Mouse (Mus musculus): Measurements from ENCODE around the gene Syn3. TPM values are rescaled to one million over a fixed set of nuclear protein-coding genes. Genes with fewer than 3 reads are reported as not detected.
A peak's percentile ranks its signal among the peaks of the same experiment; 100 is the strongest.

Gene Syn3
- total and polyA plus RNA-seq, 2 experiments from 2014 or later = 22.0 to 67.0 TPM

DNA sequence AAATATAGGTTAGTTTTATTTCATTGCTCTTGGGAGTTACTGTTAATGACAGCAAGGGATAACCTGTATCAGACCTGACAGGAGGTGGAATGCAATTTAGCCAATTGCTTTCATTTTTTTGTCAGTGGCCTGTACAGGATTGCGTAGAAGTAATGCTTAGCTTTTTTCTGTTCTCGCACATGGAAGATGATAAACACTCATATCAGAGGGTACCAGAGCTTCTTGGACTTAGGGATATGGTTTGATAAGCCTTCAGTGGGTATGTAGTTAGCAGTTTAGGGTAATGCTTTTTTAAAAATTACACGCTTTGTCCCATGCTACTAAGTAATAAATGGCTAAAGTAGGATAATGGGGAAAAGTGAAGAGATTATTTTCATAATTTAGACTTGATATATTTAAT, 472.3 kb downstream of the Syn3 start:
- ATAC-seq (ENCODE audit: low FRiP score) (no peak), DNase-seq (ENCODE audit: low spot score) (no peak)
- H3K27ac ChIP-seq (ENCODE audit: low read depth, low read length) = no peak overlapping the region
- H3K27me3 ChIP-seq (ENCODE audit: insufficient read depth, low read length) = no peaks in the 10 kb centered on the region
- no peak for TF ChIP-seq CTCF (IDR thresholded peaks at IDR 0.05)
- no peaks in the 10 kb centered on the region for H3K9me3 ChIP-seq (ENCODE audit: low read length)
- H3K4me3 ChIP-seq (ENCODE audit: low read depth, low read length) = no peak overlapping the region
- no peaks in the 10 kb centered on the region; the same call in 1 of the 2 replicates for H3K36me3 ChIP-seq (ENCODE audit: insufficient read depth, low read length)
- no peaks in the 10 kb centered on the region for H3K4me1 ChIP-seq (ENCODE audit: insufficient read depth, low read length)
- WGBS = 84% methylated on average over 3 of the region's 3 CpGs
- no peak overlapping the region for H3K9ac ChIP-seq (replicated peaks; ENCODE audit: low read length, poor library complexity, severe bottlenecking)
- no peak overlapping the region for H3K4me2 ChIP-seq (ENCODE audit: low read depth, low read length, poor library complexity, severe bottlenecking)

DNA sequence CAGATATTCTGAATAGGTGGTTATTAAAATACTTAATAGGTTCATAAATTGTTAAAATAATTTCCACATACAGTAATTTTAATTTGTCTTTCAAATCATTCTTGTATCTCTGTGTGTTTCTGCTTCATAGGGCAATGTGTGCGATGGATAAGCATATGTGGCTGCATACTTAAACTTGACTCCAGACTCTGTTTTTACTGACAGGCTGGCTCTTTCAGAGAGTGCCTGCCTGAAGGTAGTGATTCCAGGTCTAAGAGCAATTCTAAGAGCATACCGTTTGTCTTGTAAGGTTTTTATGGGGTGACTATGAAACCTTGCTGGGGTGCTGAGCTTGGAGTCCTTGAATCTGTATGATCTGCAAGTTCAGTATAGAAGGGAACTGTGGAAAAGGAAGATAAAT, 472.8 kb downstream of the Syn3 start:
- Histone ChIP-seq H3K9me3 (ENCODE audit: low read length) (no peaks in the 10 kb centered on the region), H3K9ac (replicated peaks; ENCODE audit: low read length, poor library complexity, severe bottlenecking) (no peak overlapping the region), H3K27me3 (ENCODE audit: insufficient read depth, low read length) (no peaks in the 10 kb centered on the region), H3K4me1 (ENCODE audit: insufficient read depth, low read length) (no peaks in the 10 kb centered on the region), H3K36me3 (ENCODE audit: insufficient read depth, low read length) (no peaks in the 10 kb centered on the region; the same call in 1 of the 2 replicates), H3K4me3 (ENCODE audit: low read depth, low read length) (no peak overlapping the region), H3K27ac (ENCODE audit: low read depth, low read length) (no peak overlapping the region), H3K4me2 (ENCODE audit: low read depth, low read length, poor library complexity, severe bottlenecking) (no peak overlapping the region)
- ATAC-seq (ENCODE audit: low FRiP score) = no peak
- no peak for TF ChIP-seq CTCF (IDR thresholded peaks at IDR 0.05)
- no peak for DNase-seq (ENCODE audit: low spot score)
- 86% methylated on average over 2 of the region's 2 CpGs for WGBS

DNA sequence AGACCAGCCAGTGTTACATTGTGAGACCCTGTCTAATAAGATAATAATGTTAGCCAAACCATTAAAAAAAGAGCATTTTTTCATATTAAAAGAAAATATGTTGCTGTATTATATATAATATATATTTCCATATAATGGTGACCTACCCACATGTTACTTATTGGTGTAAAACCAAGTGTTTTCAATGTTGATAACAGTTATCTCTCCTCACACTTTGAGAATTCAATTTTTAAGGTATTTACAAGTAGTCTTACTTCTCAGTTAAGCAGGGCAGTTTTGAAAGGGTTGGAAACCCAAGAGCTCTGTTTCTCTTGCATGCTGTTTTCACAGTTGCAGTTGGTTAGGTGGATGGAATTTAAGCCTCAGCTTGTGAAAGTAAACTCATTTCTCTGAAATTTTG, 475.5 kb downstream of the Syn3 start:
- Histone ChIP-seq H3K4me2 (ENCODE audit: low read depth, low read length, poor library complexity, severe bottlenecking) (no peak overlapping the region), H3K27me3 (ENCODE audit: insufficient read depth, low read length) (no peaks in the 10 kb centered on the region), H3K9ac (replicated peaks; ENCODE audit: low read length, poor library complexity, severe bottlenecking) (no peak overlapping the region), H3K9me3 (ENCODE audit: low read length) (no peaks in the 10 kb centered on the region), H3K36me3 (ENCODE audit: insufficient read depth, low read length) (no peaks in the 10 kb centered on the region), H3K27ac (ENCODE audit: low read depth, low read length) (no peak overlapping the region), H3K4me3 (ENCODE audit: low read depth, low read length) (no peak overlapping the region), H3K4me1 (ENCODE audit: insufficient read depth, low read length) (no peaks in the 10 kb centered on the region)
- no peak for TF ChIP-seq CTCF (IDR thresholded peaks at IDR 0.05)
- ATAC-seq (ENCODE audit: low FRiP score) (no peak), DNase-seq (ENCODE audit: low spot score) (no peak)

DNA sequence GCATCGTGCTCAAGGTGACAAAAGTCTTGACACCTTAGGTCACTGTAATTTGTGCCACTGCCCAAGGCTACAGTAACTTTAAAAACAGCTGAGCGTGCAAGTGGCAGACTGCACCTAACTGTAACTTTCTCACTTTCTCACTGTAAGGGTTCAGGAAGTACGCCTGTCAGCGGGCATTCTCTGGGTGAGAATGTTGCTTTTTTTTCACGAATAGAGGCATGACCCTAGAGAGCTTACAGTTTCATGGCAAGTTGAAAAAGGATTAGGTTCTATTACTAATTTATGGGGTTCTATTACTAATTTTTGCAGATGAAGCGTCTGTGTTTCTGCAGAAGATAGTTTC, 476.3 kb downstream of the Syn3 start:
- H3K9me3 ChIP-seq (ENCODE audit: low read length) = no peaks in the 10 kb centered on the region
- DNase-seq (ENCODE audit: low spot score) (no peak), ATAC-seq (ENCODE audit: low FRiP score) (peak; percentile 6; the same call in 1 of the 2 replicates)
- H3K27me3 ChIP-seq (ENCODE audit: insufficient read depth, low read length) = no peaks in the 10 kb centered on the region
- peak overlapping the region; percentile 90 for H3K4me3 ChIP-seq (ENCODE audit: low read depth, low read length)
- TF ChIP-seq CTCF (IDR thresholded peaks at IDR 0.05) = no peak
- peak overlapping the region; percentile 86 for H3K9ac ChIP-seq (replicated peaks; ENCODE audit: low read length, poor library complexity, severe bottlenecking)
- H3K4me2 ChIP-seq (ENCODE audit: low read depth, low read length, poor library complexity, severe bottlenecking) = peak overlapping the region; percentile 78
- H3K36me3 ChIP-seq (ENCODE audit: insufficient read depth, low read length) = no peaks in the 10 kb centered on the region
- 6% methylated on average over 6 of the region's 6 CpGs for WGBS
- no peaks in the 10 kb centered on the region for H3K4me1 ChIP-seq (ENCODE audit: insufficient read depth, low read length)
- H3K27ac ChIP-seq (ENCODE audit: low read depth, low read length) = no peak overlapping the region

DNA sequence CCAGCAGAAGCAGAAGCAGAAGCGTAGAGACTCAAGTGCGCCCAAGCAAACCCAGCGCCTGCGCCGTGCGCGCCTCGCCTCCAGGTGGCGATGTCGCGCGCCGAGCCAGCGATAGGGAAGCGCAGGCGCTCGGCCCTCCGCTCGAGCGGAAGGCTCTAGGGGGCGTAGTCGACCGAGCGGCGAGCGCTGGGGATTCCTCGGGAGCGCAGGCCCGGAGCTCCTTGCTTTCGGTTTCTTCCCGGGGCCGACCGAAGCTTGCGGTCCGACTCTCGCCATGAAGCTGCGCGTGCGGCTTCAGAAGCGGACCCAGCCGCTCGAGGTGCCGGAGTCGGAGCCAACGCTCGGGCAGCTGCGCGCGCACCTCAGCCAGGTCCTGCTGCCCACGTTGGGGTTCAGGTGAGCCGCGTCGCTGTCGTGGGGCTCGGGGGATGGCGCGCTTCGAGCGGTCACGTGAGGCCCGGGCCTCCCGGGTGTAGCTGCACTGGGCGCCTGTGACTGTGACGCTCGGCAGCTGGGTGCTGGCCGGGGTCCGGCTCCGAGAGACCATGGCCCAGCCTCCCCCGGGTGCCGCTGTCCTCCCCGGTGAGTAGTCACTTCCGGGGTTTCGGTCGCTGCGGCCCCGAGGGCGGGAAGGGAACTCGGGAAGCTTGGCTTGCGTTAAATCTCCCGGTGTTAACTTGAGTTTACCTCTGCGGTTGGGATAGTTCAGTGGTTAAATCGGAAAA, 476.8 kb downstream of the Syn3 start, which contains the start of gene Fbxo7:
TSS of gene Fbxo7 (plus strand) at position 224 of the 725 bp plus-strand sequence.
- Histone ChIP-seq H3K9ac (replicated peaks; ENCODE audit: low read length, poor library complexity, severe bottlenecking) (peak within 1 kb of the TSS; percentile 86), H3K4me3 (ENCODE audit: low read depth, low read length) (peak within 1 kb of the TSS; percentile 90), H3K36me3 (ENCODE audit: insufficient read depth, low read length) (no peaks in the 10 kb centered on the region), H3K27ac (ENCODE audit: low read depth, low read length) (peak within 1 kb of the TSS; percentile 74), H3K4me1 (ENCODE audit: insufficient read depth, low read length) (no peaks in the 10 kb centered on the region), H3K9me3 (ENCODE audit: low read length) (no peaks in the 10 kb centered on the region), H3K4me2 (ENCODE audit: low read depth, low read length, poor library complexity, severe bottlenecking) (peak within 1 kb of the TSS; percentile 78), H3K27me3 (ENCODE audit: insufficient read depth, low read length) (no peaks in the 10 kb centered on the region)
- DNase-seq (ENCODE audit: low spot score) (peak; percentile 94), ATAC-seq (ENCODE audit: low FRiP score) (peak; percentile 96)
- peak; percentile 99 for TF ChIP-seq CTCF (IDR thresholded peaks at IDR 0.05)
- under 1% methylated on average over 82 of the region's 82 CpGs for WGBS

DNA sequence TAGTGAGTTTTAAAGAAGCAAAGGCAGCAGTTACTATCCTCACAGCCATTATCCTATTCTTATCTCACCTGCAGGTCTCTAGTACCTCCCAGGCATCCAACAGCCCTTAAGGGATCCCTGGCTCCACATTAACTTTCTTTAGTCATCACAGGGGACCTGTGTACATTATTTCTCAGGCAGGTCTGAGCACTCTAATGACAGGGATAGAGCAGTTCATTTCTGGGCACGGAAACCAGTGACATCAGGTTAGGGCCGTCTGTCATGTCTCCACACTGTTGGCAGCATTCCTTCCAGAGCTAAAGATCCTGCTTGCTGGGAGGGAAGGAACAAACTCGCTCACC, 477.3 kb downstream of the Syn3 start:
- H3K36me3 ChIP-seq (ENCODE audit: insufficient read depth, low read length) = no peaks in the 10 kb centered on the region
- H3K9me3 ChIP-seq (ENCODE audit: low read length) = no peaks in the 10 kb centered on the region
- WGBS = under 1% methylated on average over 3 of the region's 3 CpGs
- DNase-seq (ENCODE audit: low spot score) (no peak), ATAC-seq (ENCODE audit: low FRiP score) (peak; percentile 61; the same call in 1 of the 2 replicates)
- peak overlapping the region; percentile 74; the same call in 1 of the 2 replicates for H3K27ac ChIP-seq (ENCODE audit: low read depth, low read length)
- H3K4me2 ChIP-seq (ENCODE audit: low read depth, low read length, poor library complexity, severe bottlenecking) = peak overlapping the region; percentile 78
- no peaks in the 10 kb centered on the region for H3K4me1 ChIP-seq (ENCODE audit: insufficient read depth, low read length)
- no peak overlapping the region for H3K9ac ChIP-seq (replicated peaks; ENCODE audit: low read length, poor library complexity, severe bottlenecking)
- H3K27me3 ChIP-seq (ENCODE audit: insufficient read depth, low read length) = no peaks in the 10 kb centered on the region
- peak overlapping the region; percentile 90 for H3K4me3 ChIP-seq (ENCODE audit: low read depth, low read length)
- TF ChIP-seq CTCF (IDR thresholded peaks at IDR 0.05) = no peak
